Mouse (Mus musculus): ENCODE measurements around the gene Dlg1.

DNA sequence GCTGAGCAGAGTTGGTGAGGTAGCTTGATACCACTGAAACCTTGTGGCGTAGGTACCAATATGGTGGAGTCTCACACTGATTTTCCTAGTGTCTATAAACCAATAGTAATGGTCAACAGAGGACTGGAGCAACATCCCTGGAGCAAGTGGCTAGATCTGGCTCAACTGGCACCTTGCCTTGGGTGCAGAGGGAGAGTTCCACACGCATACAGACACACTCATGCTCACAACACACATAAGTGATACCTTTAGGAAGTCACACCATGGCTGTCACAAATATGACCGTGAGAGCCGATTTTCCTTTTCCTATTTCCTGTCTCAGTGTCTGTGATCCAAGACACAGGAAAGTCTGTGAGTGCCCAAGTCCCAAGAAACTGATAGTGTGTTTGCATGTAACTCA is 212.1 kb downstream of the Dlg1 start:
- TF ChIP-seq USF1 (IDR thresholded peaks at IDR 0.05; ENCODE audit: low read depth) = no peak
- no peak for TF ChIP-seq CTCF (IDR thresholded peaks at IDR 0.05; ENCODE audit: control insufficient read depth, insufficient read depth, insufficient read length)

Measured in C2C12 (cell line).